Mouse (Mus musculus) liver, embryonic 18 days (tissue): ENCODE measurements around the gene Rab3il1. TPM values are rescaled to one million over a fixed set of nuclear protein-coding genes. Genes with fewer than 3 reads are reported as not detected.

Source experiments
- polyA plus RNA-seq: library from polyadenylated mRNA; depleted of rRNA; stranded (reverse); fragments of >200 nt; gene quantifications from 2 replicates; pipeline ENCODE4 v1.2.3, GENCODE M21; 2012; rRNA removed

The Rab3il1 gene
- 55.4 and 66.1 TPM in 2 replicates for polyA plus RNA-seq

GRCm38 (mm10) chr19:10001206-10001969, at the start of gene Rab3il1, which contains the start of gene Best1:
Gene Rab3il1 (plus strand): TSS chr19:10001669.
Gene Best1 (minus strand): TSS chr19:10001633.

GRCm38 (mm10) chr19:9980258-9980657, 21.2 kb upstream of the Rab3il1 start, which contains the start of gene Fth1:
Gene Fth1 (plus strand): TSS chr19:9980598.

GRCm38 (mm10) chr19:10041388-10042148, 40.1 kb downstream of the Rab3il1 start, which contains the start of gene Fads3:
Gene Fads3 (plus strand): TSS chr19:10041569.

Other genes with a start within 250 kb of the Rab3il1 start
- not detected in 2 replicates for gene Scgb2a2, start 154.1 kb upstream of the Rab3il1 start, polyA plus RNA-seq
- gene Incenp, start 102.1 kb upstream of the Rab3il1 start, polyA plus RNA-seq, result 28.8 and 35.6 TPM in 2 replicates
- gene Fth1, start 21.1 kb upstream of the Rab3il1 start, polyA plus RNA-seq, result 1,260 and 1,453 TPM in 2 replicates
- 0.02 and 0.07 TPM in 2 replicates for gene Best1, start within 50 bp of the Rab3il1 start, polyA plus RNA-seq
- gene Fads3, start 39.9 kb downstream of the Rab3il1 start, polyA plus RNA-seq, result 7.6 and 8.8 TPM in 2 replicates
- gene Fads2, start 100.1 kb downstream of the Rab3il1 start, polyA plus RNA-seq, result 83.2 and 157 TPM in 2 replicates
- 57.9 and 75.8 TPM in 2 replicates for gene Fads1, start 181.2 kb downstream of the Rab3il1 start, polyA plus RNA-seq
- gene Tmem258, start 202.3 kb downstream of the Rab3il1 start, polyA plus RNA-seq, result 79.7 and 88.9 TPM in 2 replicates
- gene Fen1, start 202.5 kb downstream of the Rab3il1 start, polyA plus RNA-seq, result 30.4 and 32.9 TPM in 2 replicates
- 4.6 and 6.9 TPM in 2 replicates for gene Myrf, start 239.1 kb downstream of the Rab3il1 start, polyA plus RNA-seq